Mouse (Mus musculus): ENCODE data around the gene Fut9. TPM values are rescaled to one million over a fixed set of nuclear protein-coding genes. Genes with fewer than 3 reads are reported as not detected.

Fut9 gene
- polyA plus RNA-seq, 1 experiment from 2014 or later, result 6.3 TPM

GRCm38 (mm10) chr4:25741553-25741952, 58.5 kb downstream of the Fut9 start:
- H3K4me3 ChIP-seq, result no peak overlapping the region
- 70% methylated on average over 5 of the region's 5 CpGs for WGBS
- no peaks in the 10 kb centered on the region for H3K27me3 ChIP-seq (ENCODE audit: poor library complexity, severe bottlenecking)
- DNase-seq (ENCODE audit: extremely low spot score, low spot score), result no peak
- H3K36me3 ChIP-seq (replicated peaks), result no peaks in the 10 kb centered on the region
- H3K9me3 ChIP-seq, result no peaks in the 10 kb centered on the region
- no peaks in the 10 kb centered on the region for H3K4me1 ChIP-seq
- no peak overlapping the region for H3K27ac ChIP-seq

DNA sequence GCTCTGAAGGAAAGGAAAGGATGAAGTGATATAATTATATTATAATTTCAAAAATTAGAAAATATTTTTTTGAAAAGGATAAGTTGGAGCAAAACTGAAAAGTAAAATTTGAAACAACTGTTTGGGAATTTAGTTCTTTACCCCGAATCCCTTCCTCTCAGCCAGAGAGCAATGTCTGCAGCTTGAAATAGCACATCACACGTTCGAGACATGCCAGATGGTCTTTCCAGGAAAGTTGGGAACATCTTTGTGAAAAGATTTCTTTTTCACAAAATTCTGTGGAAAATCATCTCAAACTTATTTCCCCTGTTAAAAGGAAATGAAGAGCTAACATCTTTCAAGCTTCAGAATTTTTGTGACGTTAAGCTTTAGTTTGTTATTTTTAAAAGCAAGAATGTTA, 61.3 kb downstream of the Fut9 start:
- Histone ChIP-seq H3K4me3 (no peak overlapping the region), H3K27me3 (ENCODE audit: poor library complexity, severe bottlenecking) (no peaks in the 10 kb centered on the region), H3K9me3 (no peaks in the 10 kb centered on the region), H3K36me3 (replicated peaks) (no peaks in the 10 kb centered on the region), H3K27ac (no peak overlapping the region), H3K4me1 (no peaks in the 10 kb centered on the region)
- 98% methylated on average over 4 of the region's 4 CpGs for WGBS
- DNase-seq (ENCODE audit: extremely low spot score, low spot score), result no peak

DNA sequence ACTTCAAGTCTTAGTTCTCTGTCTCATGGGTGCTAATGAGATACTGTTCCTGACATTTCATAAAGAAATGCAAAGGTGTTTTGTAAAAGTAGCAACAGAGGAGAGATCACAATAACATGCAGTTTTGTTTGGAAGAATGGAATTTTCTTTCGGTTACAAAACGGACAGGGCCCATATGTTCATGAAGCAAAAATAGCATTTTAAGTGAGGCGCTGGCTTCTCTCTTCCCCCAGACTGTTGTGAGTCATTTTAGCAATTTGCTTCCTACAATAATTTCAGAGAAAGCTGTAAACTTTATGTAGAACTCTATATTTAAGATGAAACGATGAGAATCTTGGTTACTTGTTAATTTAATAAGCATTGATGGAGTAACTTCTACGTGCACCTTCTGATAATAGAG, 78.5 kb downstream of the Fut9 start:
- Histone ChIP-seq H3K36me3 (replicated peaks) (no peaks in the 10 kb centered on the region), H3K4me1 (no peaks in the 10 kb centered on the region), H3K27me3 (ENCODE audit: poor library complexity, severe bottlenecking) (no peaks in the 10 kb centered on the region), H3K4me3 (no peak overlapping the region), H3K9me3 (no peaks in the 10 kb centered on the region), H3K27ac (no peak overlapping the region)
- WGBS, result 94% methylated on average over 5 of the region's 5 CpGs
- no peak for DNase-seq (ENCODE audit: extremely low spot score, low spot score)

- WGBS, result 76% methylated on average over 2 of the region's 2 CpGs
- no peaks in the 10 kb centered on the region for H3K27me3 ChIP-seq (ENCODE audit: poor library complexity, severe bottlenecking)
- no peak overlapping the region for H3K4me3 ChIP-seq
- no peaks in the 10 kb centered on the region for H3K4me1 ChIP-seq
- H3K27ac ChIP-seq, result no peak overlapping the region
- DNase-seq (ENCODE audit: extremely low spot score, low spot score), result no peak
- peaks cover 7% of the 10 kb centered on the region for H3K9me3 ChIP-seq
- peaks cover 4% of the 10 kb centered on the region; the same call in 1 of the 2 replicates for H3K36me3 ChIP-seq (replicated peaks)
These were observed 86.1 kb downstream of the Fut9 start for GRCm38 (mm10) chr4:25713907-25714306.

DNA sequence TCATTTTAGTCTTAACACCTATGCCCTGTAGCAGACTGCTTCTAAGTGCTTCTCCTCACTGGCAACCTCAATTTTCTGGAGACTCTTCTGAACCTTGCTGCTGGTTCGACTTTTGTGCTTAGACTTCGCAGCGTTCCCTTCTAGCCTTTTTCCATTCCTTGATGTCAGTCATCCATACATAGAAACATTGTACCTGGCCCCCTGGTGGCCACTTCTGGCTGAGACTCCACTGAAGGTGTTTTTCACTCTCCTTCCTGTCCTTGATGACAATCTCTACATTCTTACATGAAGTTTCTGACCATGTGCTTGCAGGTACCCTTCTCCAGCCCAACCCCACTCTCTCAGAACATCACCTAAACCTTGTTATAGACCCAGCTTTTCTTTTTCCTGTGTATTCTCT, 115.1 kb downstream of the Fut9 start:
- no peak for DNase-seq (ENCODE audit: extremely low spot score, low spot score)
- no peak overlapping the region for H3K27ac ChIP-seq
- WGBS, result 89% methylated on average over 3 of the region's 3 CpGs

GRCm38 (mm10) chr4:25664196-25664595, 135.8 kb downstream of the Fut9 start:
- Histone ChIP-seq H3K36me3 (replicated peaks) (no peaks in the 10 kb centered on the region), H3K27ac (no peak overlapping the region), H3K4me1 (no peaks in the 10 kb centered on the region), H3K27me3 (ENCODE audit: poor library complexity, severe bottlenecking) (no peaks in the 10 kb centered on the region), H3K4me3 (no peak overlapping the region), H3K9me3 (no peaks in the 10 kb centered on the region)
- DNase-seq (ENCODE audit: extremely low spot score, low spot score), result no peak
- WGBS, result 91% methylated on average over 1 of the region's 1 CpGs

More for the DNA sequence above, 115.1 kb downstream of the Fut9 start:
- Histone ChIP-seq H3K9me3 (no peaks in the 10 kb centered on the region), H3K27me3 (ENCODE audit: poor library complexity, severe bottlenecking) (no peaks in the 10 kb centered on the region), H3K36me3 (replicated peaks) (no peaks in the 10 kb centered on the region), H3K4me1 (no peaks in the 10 kb centered on the region), H3K4me3 (no peak overlapping the region)

DNA sequence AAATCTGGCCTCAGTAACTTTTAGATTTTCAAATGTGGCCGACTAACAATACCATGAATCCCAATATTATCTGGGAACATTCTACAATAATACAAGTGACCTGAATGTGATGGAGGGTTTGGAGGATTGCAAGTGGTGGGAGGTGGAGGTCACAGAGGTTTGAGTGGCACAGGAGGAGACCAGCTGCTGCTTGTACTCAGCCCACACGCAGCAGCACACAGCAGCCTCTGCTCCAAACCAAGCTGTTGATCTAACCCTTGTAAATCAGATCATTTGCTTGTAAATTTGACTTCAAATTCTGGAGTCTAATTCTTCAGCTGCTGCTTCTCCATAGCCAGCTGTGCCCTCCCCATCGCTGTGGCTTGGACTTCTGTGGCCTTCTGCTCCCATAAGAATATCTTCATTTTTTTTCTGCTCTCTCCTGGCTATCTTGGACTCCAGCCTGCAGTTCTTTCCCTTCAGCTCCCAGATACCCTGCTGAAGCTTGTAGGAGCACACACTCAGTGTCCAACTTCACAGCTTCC, 138.8 kb downstream of the Fut9 start:
- H3K4me1 ChIP-seq, result no peaks in the 10 kb centered on the region
- no peaks in the 10 kb centered on the region for H3K9me3 ChIP-seq
- H3K4me3 ChIP-seq, result no peak overlapping the region
- H3K36me3 ChIP-seq (replicated peaks), result no peaks in the 10 kb centered on the region
- DNase-seq (ENCODE audit: extremely low spot score, low spot score), result no peak
- no peaks in the 10 kb centered on the region for H3K27me3 ChIP-seq (ENCODE audit: poor library complexity, severe bottlenecking)
- H3K27ac ChIP-seq, result no peak overlapping the region
- WGBS, result 88% methylated on average over 3 of the region's 3 CpGs

GRCm38 (mm10) chr4:25658792-25659191, 141.3 kb downstream of the Fut9 start:
- no peak overlapping the region for H3K27ac ChIP-seq
- H3K27me3 ChIP-seq (ENCODE audit: poor library complexity, severe bottlenecking), result no peaks in the 10 kb centered on the region
- no peaks in the 10 kb centered on the region for H3K36me3 ChIP-seq (replicated peaks)
- no peak overlapping the region for H3K4me3 ChIP-seq
- H3K9me3 ChIP-seq, result no peaks in the 10 kb centered on the region
- no peaks in the 10 kb centered on the region for H3K4me1 ChIP-seq
- no peak for DNase-seq (ENCODE audit: extremely low spot score, low spot score)
- 93% methylated on average over 3 of the region's 3 CpGs for WGBS

GRCm38 (mm10) chr4:25651902-25652301, 148.1 kb downstream of the Fut9 start:
- H3K4me3 ChIP-seq, result no peak overlapping the region
- no peak overlapping the region for H3K27ac ChIP-seq
- H3K27me3 ChIP-seq (ENCODE audit: poor library complexity, severe bottlenecking), result no peaks in the 10 kb centered on the region
- WGBS, result 82% methylated on average over 3 of the region's 3 CpGs
- DNase-seq (ENCODE audit: extremely low spot score, low spot score), result no peak
- no peaks in the 10 kb centered on the region for H3K9me3 ChIP-seq
- no peaks in the 10 kb centered on the region for H3K4me1 ChIP-seq
- H3K36me3 ChIP-seq (replicated peaks), result no peaks in the 10 kb centered on the region

DNA sequence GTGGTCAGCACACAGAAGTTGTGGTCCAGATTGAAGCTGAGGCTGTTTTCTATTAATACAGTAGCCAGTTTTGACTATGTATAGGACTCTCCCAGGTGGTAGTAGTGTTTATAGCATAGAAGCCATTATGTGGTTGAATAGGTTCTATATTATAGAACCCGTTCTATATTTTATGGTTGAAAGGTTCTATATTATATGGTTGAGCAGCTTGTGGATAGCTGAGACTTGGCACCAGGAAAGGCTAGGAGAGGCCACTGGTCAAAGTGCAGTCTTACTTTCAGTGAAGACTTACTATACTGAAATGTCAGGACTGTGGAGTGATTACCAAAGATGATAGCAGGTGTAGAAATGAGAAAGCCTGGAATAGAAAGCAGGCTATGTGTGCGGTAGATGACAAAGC, 151.9 kb downstream of the Fut9 start:
- 94% methylated on average over 2 of the region's 2 CpGs for WGBS
- Histone ChIP-seq H3K27me3 (ENCODE audit: poor library complexity, severe bottlenecking) (no peaks in the 10 kb centered on the region), H3K27ac (no peak overlapping the region), H3K9me3 (no peaks in the 10 kb centered on the region), H3K4me3 (no peak overlapping the region), H3K4me1 (no peaks in the 10 kb centered on the region), H3K36me3 (replicated peaks) (no peaks in the 10 kb centered on the region)
- DNase-seq (ENCODE audit: extremely low spot score, low spot score), result no peak

DNA sequence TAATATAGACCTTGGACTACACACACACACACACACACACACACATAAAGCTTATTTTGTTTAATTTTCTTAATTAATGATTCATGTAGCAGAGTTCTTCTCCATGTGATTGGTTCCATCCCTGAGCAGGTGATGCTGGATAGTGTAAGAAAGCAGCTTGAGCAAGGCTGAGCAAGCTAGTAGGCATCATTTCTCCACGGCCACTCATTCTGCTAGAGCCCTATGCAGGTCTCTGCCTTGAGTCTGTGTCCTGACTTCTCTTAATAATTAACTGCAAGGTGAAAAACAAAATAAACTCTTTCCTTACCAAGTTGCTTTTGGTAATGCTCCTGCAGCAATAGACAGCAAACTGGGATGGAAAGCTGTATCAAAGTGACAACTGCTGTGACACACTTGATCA, 152.5 kb downstream of the Fut9 start:
- Histone ChIP-seq H3K36me3 (replicated peaks) (no peaks in the 10 kb centered on the region), H3K4me3 (no peak overlapping the region), H3K9me3 (no peaks in the 10 kb centered on the region), H3K27me3 (ENCODE audit: poor library complexity, severe bottlenecking) (no peaks in the 10 kb centered on the region), H3K4me1 (no peaks in the 10 kb centered on the region), H3K27ac (no peak overlapping the region)
- no peak for DNase-seq (ENCODE audit: extremely low spot score, low spot score)
- WGBS, result 91% methylated on average over 1 of the region's 1 CpGs

DNA sequence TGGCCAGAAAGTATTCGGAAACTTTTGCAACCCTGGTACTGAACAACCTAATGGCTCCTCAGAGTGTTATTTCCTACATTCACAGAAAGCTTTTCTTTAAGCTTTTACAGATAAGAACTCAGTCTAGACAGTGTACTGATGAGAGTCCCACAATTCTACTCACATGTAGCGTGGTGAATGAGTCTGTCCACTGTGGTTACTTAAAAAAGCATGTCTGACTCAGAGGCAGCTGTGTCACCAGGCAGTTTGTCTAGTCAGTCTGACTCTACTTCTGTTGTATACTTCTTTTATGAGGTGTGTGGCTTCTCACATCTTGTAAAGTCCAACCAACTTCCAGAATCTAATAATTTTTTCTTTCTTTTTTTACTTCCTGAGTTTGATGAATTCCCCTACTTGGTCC, 154.5 kb downstream of the Fut9 start:
- no peaks in the 10 kb centered on the region for H3K9me3 ChIP-seq
- H3K4me3 ChIP-seq, result no peak overlapping the region
- no peak overlapping the region for H3K27ac ChIP-seq
- H3K27me3 ChIP-seq (ENCODE audit: poor library complexity, severe bottlenecking), result no peaks in the 10 kb centered on the region
- DNase-seq (ENCODE audit: extremely low spot score, low spot score), result no peak
- H3K4me1 ChIP-seq, result no peaks in the 10 kb centered on the region
- no peaks in the 10 kb centered on the region for H3K36me3 ChIP-seq (replicated peaks)
- WGBS, result 86% methylated on average over 2 of the region's 2 CpGs

GRCm38 (mm10) chr4:25641993-25642392, 158.1 kb downstream of the Fut9 start:
- WGBS, result 90% methylated on average over 4 of the region's 4 CpGs
- no peak overlapping the region for H3K27ac ChIP-seq
- no peaks in the 10 kb centered on the region for H3K4me1 ChIP-seq
- H3K27me3 ChIP-seq (ENCODE audit: poor library complexity, severe bottlenecking), result no peaks in the 10 kb centered on the region
- no peaks in the 10 kb centered on the region for H3K9me3 ChIP-seq
- DNase-seq (ENCODE audit: extremely low spot score, low spot score), result no peak
- no peaks in the 10 kb centered on the region for H3K36me3 ChIP-seq (replicated peaks)
- no peak overlapping the region for H3K4me3 ChIP-seq

- WGBS, result 90% methylated on average over 2 of the region's 2 CpGs
These were observed 166.8 kb downstream of the Fut9 start for GRCm38 (mm10) chr4:25633262-25633661.

More at GRCm38 (mm10) chr4:25633262-25633661, 166.8 kb downstream of the Fut9 start:
- Histone ChIP-seq H3K36me3 (replicated peaks) (no peaks in the 10 kb centered on the region), H3K27ac (no peak overlapping the region), H3K4me1 (peaks cover 28% of the 10 kb centered on the region), H3K9me3 (no peaks in the 10 kb centered on the region), H3K4me3 (no peak overlapping the region), H3K27me3 (ENCODE audit: poor library complexity, severe bottlenecking) (no peaks in the 10 kb centered on the region)
- DNase-seq (ENCODE audit: extremely low spot score, low spot score), result no peak
